Mouse (Mus musculus) olfactory bulb, adult 2 months (tissue): ENCODE data around the gene Vps18. TPM values are rescaled to one million over a fixed set of nuclear protein-coding genes. Genes with fewer than 3 reads are reported as not detected.

Experiments used
- H3K27ac ChIP-seq: fragments of 200-500 bp; 2 replicates; pipeline ENCODE4 v1.5.1; 2012; ENCODE audit warnings: low read depth, low read length; ENCODE audit not compliant: insufficient read depth
- H3K4me1 ChIP-seq: fragments of 200-500 bp; 2 replicates; pipeline ENCODE4 v1.6.1; 2012; ENCODE audit warnings: low read length; ENCODE audit not compliant: control insufficient read depth, insufficient read depth
- H3K4me3 ChIP-seq: fragments of 200-500 bp; 2 replicates; pipeline ENCODE4 v1.5.1; 2012; ENCODE audit warnings: mild to moderate bottlenecking, low read depth, low read length, moderate library complexity; ENCODE audit not compliant: insufficient read depth
- CTCF ChIP-seq: fragments of 200-500 bp; IDR thresholded peaks from 2 replicates; pipeline ENCODE4 v1.5.1; 2012; ENCODE audit warnings: low read depth, mild to moderate bottlenecking, low read length, moderate library complexity; ENCODE audit not compliant: insufficient read depth
- POLR2A ChIP-seq: fragments of 200-500 bp; IDR thresholded peaks from 2 replicates; pipeline ENCODE4 v1.6.1; 2012; ENCODE audit warnings: mild to moderate bottlenecking, low read depth, low read length, moderate library complexity; ENCODE audit not compliant: insufficient read depth
- WGBS: fragments of 180-500 bp; shearing (Covaris S2); methylation state at CpG from one replicate; pipeline ENCODE4 v1.1.7; 2018; 5-methylcytosine and 5-hydroxymethylcytosine counted together
- polyA plus RNA-seq: library from polyadenylated mRNA; stranded (reverse); fragments of >200 nt; gene quantifications from 2 replicates; pipeline ENCODE4 v1.2.4, GENCODE M21; 2012; ENCODE audit warnings: low replicate concordance; ENCODE audit not compliant: missing spikeins, insufficient read depth, insufficient read length

The Vps18 gene
- polyA plus RNA-seq, 1 experiment: not detected

- TF ChIP-seq CTCF (peak; percentile 73), POLR2A (no peak)
- Histone ChIP-seq H3K4me1 (0 out of 2 replicates have a peak, but pooled peaks cover 4% of the 10 kb centered on the region), H3K27ac (no peak overlapping the region), H3K4me3 (no peak overlapping the region)
- 17% methylated on average over 11 of the region's 11 CpGs for WGBS
These were observed 37.6 kb upstream of the Vps18 start for GRCm38 (mm10) chr2:119250826-119251478.

- Histone ChIP-seq H3K4me1 (no peaks in the 10 kb centered on the region), H3K4me3 (no peak overlapping the region), H3K27ac (no peak overlapping the region)
- no peak for TF ChIP-seq POLR2A
- TF ChIP-seq CTCF: no peak
- WGBS: 9% methylated on average over 7 of the region's 7 CpGs
These were observed 33.6 kb upstream of the Vps18 start for GRCm38 (mm10) chr2:119254976-119255375.

GRCm38 (mm10) chr2:119260518-119260917 is 28.0 kb upstream of the Vps18 start:
- 86% methylated on average over 1 of the region's 1 CpGs for WGBS
- no peak overlapping the region for H3K4me3 ChIP-seq
- TF ChIP-seq POLR2A (no peak), CTCF (no peak)
- peaks cover 4% of the 10 kb centered on the region; the same call in 1 of the 2 replicates for H3K4me1 ChIP-seq
- no peak overlapping the region for H3K27ac ChIP-seq

GRCm38 (mm10) chr2:119261326-119261725 is 27.2 kb upstream of the Vps18 start:
- WGBS: 32% methylated on average over 2 of the region's 2 CpGs
- TF ChIP-seq CTCF: no peak
- no peak for TF ChIP-seq POLR2A

GRCm38 (mm10) chr2:119262978-119263377 is 25.6 kb upstream of the Vps18 start:
- 31% methylated on average over 8 of the region's 8 CpGs for WGBS
- Histone ChIP-seq H3K4me1 (peaks cover 7% of the 10 kb centered on the region; the same call in 1 of the 2 replicates), H3K27ac (no peak overlapping the region), H3K4me3 (no peak overlapping the region)
- TF ChIP-seq POLR2A (no peak), CTCF (no peak)

More at GRCm38 (mm10) chr2:119261326-119261725, 27.2 kb upstream of the Vps18 start:
- H3K27ac ChIP-seq: no peak overlapping the region
- no peak overlapping the region for H3K4me3 ChIP-seq
- peaks cover 4% of the 10 kb centered on the region; the same call in 1 of the 2 replicates for H3K4me1 ChIP-seq

GRCm38 (mm10) chr2:119263813-119264212 is 24.7 kb upstream of the Vps18 start:
- no peak overlapping the region for H3K4me3 ChIP-seq
- WGBS: 76% methylated on average over 5 of the region's 5 CpGs
- TF ChIP-seq POLR2A: no peak
- no peak for TF ChIP-seq CTCF

GRCm38 (mm10) chr2:119270286-119270642 is 18.3 kb upstream of the Vps18 start:
- no peak overlapping the region for H3K27ac ChIP-seq

More at GRCm38 (mm10) chr2:119263813-119264212, 24.7 kb upstream of the Vps18 start:
- Histone ChIP-seq H3K27ac (no peak overlapping the region), H3K4me1 (peaks cover 7% of the 10 kb centered on the region; the same call in 1 of the 2 replicates)

GRCm38 (mm10) chr2:119270643-119271331 is 17.8 kb upstream of the Vps18 start, which contains the start of gene Rhov:
Rhov (minus strand) TSS chr2:119271272.
- under 1% methylated on average over 49 of the region's 49 CpGs for WGBS
- TF ChIP-seq CTCF (peak; percentile 39; the same call in 1 of the 2 replicates), POLR2A (no peak)
- peak within 1 kb of the TSS; percentile 58 for H3K4me3 ChIP-seq
- H3K4me1 ChIP-seq: peaks cover 13% of the 10 kb centered on the region
- no peak within 1 kb of the TSS for H3K27ac ChIP-seq

More at GRCm38 (mm10) chr2:119270286-119270642, 18.3 kb upstream of the Vps18 start:
- Histone ChIP-seq H3K4me3 (peak overlapping the region; percentile 58), H3K4me1 (peaks cover 13% of the 10 kb centered on the region)
- TF ChIP-seq CTCF: no peak
- TF ChIP-seq POLR2A: no peak
- 61% methylated on average over 9 of the region's 9 CpGs for WGBS

- H3K4me1 ChIP-seq: peaks cover 10% of the 10 kb centered on the region
- H3K27ac ChIP-seq: no peak overlapping the region
- no peak overlapping the region for H3K4me3 ChIP-seq
- TF ChIP-seq POLR2A (no peak), CTCF (no peak)
- 89% methylated on average over 1 of the region's 1 CpGs for WGBS
These were observed 14.4 kb upstream of the Vps18 start for GRCm38 (mm10) chr2:119274126-119274525.
